Mouse (Mus musculus): ENCODE measurements at regions not wholly inside any gene's neighbourhood (a gene's known extent, or its start where the extent isn't known, plus 50 kb on each side); places are given as distances from the start of the nearest gene placed in this dataset.

DNA sequence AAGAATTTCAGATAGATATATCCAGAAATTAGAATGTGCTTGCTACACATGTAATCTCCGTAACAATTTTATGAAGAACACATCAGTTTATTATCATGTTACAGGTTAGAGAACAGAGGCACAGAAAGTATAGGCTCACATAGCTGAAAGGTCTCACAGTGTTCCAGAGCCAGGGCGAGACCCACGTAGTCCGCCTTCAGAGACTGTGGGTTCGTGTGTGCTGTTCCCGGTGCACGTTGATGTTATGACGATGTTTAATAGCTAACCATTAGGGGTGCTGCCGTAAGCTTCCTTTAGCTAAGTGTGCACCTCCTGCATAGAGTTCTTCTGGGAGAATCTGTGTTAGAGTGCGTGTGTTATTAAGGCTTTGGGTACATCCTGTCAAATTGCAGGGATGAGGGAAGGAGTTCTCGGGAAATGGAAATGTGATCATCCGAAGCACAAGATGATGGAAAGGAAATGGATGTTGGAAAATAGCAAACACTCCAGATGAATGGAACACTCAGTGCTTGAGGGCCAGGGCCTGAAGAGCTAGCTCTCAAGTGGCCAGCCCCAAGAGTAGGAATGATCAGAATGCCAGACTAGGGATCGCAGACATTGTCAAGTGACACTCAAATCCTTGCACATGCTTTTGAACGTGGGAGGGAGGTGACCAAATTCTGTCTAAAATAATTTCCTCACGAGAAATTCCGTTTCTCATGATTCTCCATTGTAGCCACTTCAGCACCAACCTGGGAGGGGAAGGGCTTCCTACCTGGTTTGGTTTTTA, 344.1 kb downstream of the Cd83 start:
- DNase-seq (ENCODE audit: low spot score), result no peak

- no peak for DNase-seq (ENCODE audit: low spot score)
Measured at GRCm38 (mm10) chr13:44131916-44132315, 347.3 kb downstream of the Cd83 start.

- no peak for DNase-seq (ENCODE audit: low spot score)
Measured at GRCm38 (mm10) chr13:44132510-44132909, 347.9 kb downstream of the Cd83 start.

- no peak for DNase-seq (ENCODE audit: low spot score)
Measured at GRCm38 (mm10) chr13:44133436-44133835, 348.9 kb downstream of the Cd83 start.

- DNase-seq (ENCODE audit: low spot score), result no peak
Measured at GRCm38 (mm10) chr13:44141181-44141580, 356.6 kb downstream of the Cd83 start.

DNA sequence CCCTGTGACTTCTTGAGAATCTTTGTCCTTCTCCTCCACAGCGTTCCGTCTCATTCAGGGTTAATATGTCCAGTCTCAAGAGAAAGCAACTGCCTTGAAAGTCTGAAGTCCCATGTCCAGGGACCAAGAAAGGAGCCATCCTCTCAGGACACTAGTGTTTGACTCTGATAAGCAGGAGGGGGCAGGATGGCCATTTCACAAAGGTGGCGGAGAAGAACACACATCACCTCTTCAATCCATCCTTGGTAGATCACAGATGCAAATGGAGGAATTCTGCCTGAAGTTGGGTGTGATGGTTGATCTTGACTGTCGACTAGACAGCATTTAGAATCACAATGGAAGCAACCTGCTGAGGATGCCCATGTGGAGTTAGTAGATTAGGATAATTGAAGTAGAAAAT, 360.9 kb downstream of the Cd83 start:
- DNase-seq (ENCODE audit: low spot score), result no peak

- DNase-seq (ENCODE audit: low spot score), result no peak
Measured at GRCm38 (mm10) chr13:44147841-44148240, 363.3 kb downstream of the Cd83 start.

- DNase-seq (ENCODE audit: low spot score), result no peak
Measured at GRCm38 (mm10) chr13:44149499-44149898, 364.9 kb downstream of the Cd83 start.

DNA sequence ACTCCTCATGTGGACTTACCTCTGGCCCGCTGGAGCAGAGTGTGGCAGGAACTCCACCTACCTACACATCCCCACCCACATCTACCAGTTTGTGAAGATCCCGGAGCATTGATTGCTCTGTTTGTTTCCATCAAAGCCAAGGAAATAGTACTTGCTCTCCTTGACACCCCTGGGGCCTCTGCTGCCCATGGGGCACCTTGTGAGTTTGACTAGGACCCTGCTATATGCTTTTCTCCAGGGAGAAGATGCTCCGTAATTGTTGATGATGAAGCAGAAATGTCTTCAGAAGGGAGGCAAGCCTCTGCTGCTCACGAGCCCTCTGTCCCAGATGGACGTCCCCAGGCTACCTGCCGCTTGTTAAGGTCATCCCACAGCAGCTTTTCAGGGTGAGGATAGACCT, 367.0 kb downstream of the Cd83 start:
- DNase-seq (ENCODE audit: low spot score), result no peak

- peak; percentile 76 for DNase-seq (ENCODE audit: low spot score)
Measured at GRCm38 (mm10) chr13:44152806-44153613, 368.4 kb downstream of the Cd83 start.

DNA sequence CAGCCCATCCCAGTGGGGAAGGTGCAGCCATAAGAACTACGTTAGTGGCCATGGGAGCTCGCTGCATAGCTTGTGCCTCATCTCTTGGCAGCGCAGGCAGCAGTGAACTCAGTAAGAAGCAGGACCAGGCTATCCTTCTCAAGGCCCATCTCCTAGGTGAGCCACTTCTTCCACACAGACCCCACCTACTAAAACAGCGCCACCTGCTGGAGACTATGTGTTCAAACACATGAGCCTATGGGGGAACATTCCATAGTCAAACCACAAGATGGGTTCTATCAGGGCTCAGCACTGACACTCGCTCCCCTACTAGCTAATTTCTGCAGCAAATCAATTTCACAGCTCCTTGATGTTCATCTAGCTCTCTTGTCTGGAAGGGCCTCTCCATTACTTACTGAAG, 369.2 kb downstream of the Cd83 start:
- peak; percentile 32 for DNase-seq (ENCODE audit: low spot score)

GRCm38 (mm10) chr13:44155956-44156355, 371.4 kb downstream of the Cd83 start:
- no peak for DNase-seq (ENCODE audit: low spot score)

GRCm38 (mm10) chr13:44156546-44156945, 372.0 kb downstream of the Cd83 start:
- DNase-seq (ENCODE audit: low spot score), result no peak

- DNase-seq (ENCODE audit: low spot score), result no peak
Measured at GRCm38 (mm10) chr13:44157236-44157635, 372.7 kb downstream of the Cd83 start.

DNA sequence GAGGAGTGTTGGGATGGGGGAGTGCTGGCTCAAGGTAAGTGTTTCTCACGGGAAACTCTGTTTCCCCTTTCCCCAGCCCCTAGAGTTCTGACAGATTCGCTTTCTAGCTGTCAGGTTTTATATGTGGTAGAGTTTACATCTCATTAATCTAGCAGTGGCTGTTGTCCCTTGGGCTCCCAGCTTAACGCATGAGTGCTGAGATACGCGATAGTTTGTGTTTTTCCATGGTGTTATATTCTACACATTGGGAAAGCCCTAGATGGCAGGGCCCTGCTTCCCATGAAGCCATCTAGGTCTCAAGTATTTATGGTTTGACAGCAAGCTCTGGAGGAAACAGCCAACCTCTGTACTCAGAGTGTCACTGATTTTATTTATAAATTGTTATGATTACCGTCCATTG, 373.8 kb downstream of the Cd83 start:
- DNase-seq (ENCODE audit: low spot score), result no peak

GRCm38 (mm10) chr13:44159346-44159745, 374.8 kb downstream of the Cd83 start:
- no peak for DNase-seq (ENCODE audit: low spot score)

GRCm38 (mm10) chr13:44164746-44165145, 380.2 kb downstream of the Cd83 start:
- no peak for DNase-seq (ENCODE audit: low spot score)

DNA sequence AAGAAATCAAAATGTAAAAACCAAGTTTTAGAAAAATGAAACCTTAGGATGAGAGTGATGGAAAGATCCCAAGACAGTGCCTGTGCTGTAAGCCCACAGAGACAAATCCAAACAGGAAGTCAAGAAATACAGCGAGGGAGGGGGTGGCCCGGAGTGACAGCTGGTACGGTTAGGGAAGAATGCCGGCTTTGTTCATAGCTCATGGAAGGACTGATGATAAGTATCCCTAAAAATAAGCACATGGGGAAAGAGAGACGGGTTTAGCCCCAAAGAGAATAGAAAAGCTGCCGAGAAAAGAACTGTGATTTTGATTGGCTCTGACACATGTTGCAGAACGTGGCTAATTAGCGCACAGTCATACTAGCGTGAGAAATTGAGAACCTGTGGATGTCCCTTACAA, 382.6 kb downstream of the Cd83 start:
- DNase-seq (ENCODE audit: low spot score), result no peak

DNA sequence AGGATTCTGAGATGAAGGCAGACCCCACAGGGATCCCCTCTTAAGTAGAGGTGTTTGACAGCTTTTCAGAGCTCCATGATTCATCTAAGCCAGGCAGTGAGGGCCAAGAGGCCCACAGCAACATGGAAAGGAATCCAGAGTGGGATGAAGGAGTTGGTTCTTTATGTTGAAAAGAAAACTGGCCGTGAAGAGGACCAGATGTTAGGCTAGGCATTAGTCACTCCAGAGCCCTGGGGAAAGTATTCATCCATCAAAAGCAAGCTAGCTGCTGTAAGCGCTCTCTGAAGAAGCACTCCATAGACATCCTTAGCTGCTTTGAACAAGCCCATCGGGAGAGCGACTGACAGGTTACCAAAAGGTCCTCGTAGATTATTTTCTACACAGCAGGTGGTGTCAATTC, 383.6 kb downstream of the Cd83 start:
- no peak for DNase-seq (ENCODE audit: low spot score)

- no peak for DNase-seq (ENCODE audit: low spot score)
Measured at GRCm38 (mm10) chr13:44171639-44172038, 387.1 kb downstream of the Cd83 start.

DNA sequence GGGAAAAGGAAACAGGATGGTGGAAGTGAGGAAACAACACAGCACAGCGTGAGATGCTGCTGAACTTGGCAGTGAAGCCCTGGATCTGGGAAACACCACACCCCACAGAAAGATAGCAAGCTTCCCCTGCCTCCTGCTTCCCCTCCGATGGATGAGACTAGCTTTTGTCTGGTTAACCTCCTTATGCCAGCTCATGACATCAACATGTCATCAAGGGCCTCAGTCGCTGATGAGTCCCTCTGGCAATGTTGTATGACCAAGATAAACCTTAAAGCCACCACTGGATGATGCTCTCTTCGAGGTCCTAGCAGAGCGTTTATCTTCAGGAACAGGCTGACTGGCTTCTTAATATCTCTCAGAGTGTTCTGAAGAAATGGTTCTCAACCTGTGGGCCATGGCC, 388.1 kb downstream of the Cd83 start:
- DNase-seq (ENCODE audit: low spot score), result no peak

DNA sequence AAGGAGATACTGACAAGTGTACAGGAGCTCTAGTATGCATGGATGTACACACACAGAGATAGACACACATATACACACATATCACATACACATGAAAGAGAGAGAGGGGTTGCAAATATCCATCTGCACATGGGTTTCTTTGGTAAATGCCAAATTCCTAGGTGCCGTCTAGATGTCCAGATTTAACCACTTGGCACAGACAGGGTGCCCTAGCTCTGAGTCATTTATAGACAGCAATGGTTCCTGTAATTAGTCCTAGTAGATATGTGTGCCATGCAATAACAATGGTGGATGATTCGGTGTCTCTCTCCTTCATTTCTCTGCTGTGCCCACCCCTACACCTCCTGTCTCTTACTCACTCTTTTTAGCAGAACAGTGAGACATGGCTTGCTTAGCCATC, 389.7 kb downstream of the Cd83 start:
- no peak for DNase-seq (ENCODE audit: low spot score)
